Mouse (Mus musculus) kidney, adult 2 months (tissue): ENCODE data around the gene Dnal4.

ENCODE experiments used
- CTCF ChIP-seq: fragments of 200-500 bp; conservative IDR thresholded peaks from 2 replicates; pipeline ENCODE4 v1.5.1; 2011; ENCODE audit warnings: low read depth, mild to moderate bottlenecking, control low read depth, low read length, moderate library complexity, mixed read lengths; ENCODE audit not compliant: insufficient read depth, insufficient read length
- POLR2A ChIP-seq: fragments of 200-500 bp; IDR thresholded peaks from one replicate; pipeline ENCODE4 v1.6.1; 2011; ENCODE audit warnings: low read depth, low read length, control low read depth

- no peak for TF ChIP-seq CTCF
- TF ChIP-seq POLR2A = no peak
Observed at GRCm38 (mm10) chr15:79741173-79741858, 36.3 kb downstream of the Dnal4 start.
